Mouse (Mus musculus): ENCODE data around the gene Qsox2.
A peak's percentile ranks its signal among the peaks of the same experiment; 100 is the strongest.

GRCm38 (mm10) chr2:26182646-26183045 lies 54.7 kb downstream of the Qsox2 start:
- TF ChIP-seq CTCF (IDR thresholded peaks at IDR 0.05; ENCODE audit: low read depth, low read length) (peak; percentile 95), POLR2A (IDR thresholded peaks at IDR 0.05; ENCODE audit: insufficient read depth, low read length) (no peak)
